Mouse (Mus musculus): ENCODE measurements around the gene Pnma5. TPM values are rescaled to one million over a fixed set of nuclear protein-coding genes. Genes with fewer than 3 reads are reported as not detected.

Pnma5 gene
- total RNA-seq, 2 experiments from 2014 or later: 0.10 to 0.30 TPM

- no peak for DNase-seq
These were observed 51.3 kb downstream of the Pnma5 start for GRCm38 (mm10) chrX:72985607-72986006.

Small RNAs within 50 kb of the gene (microRNA-seq; reads per million reads assigned to microRNA genes)
- 2.7 reads per million, percentile 5 among the genes with 10 or more reads in this experiment for gene Mir2137

Other genes starting within 250 kb of the Pnma5 start
- under 1 TPM in 1 of 2 experiments, not detected in 1; 0.07 TPM for gene Gabrq, start 211.9 kb downstream of the Pnma5 start, total RNA-seq (2021)
- gene Cetn2, start 118.7 kb downstream of the Pnma5 start, total RNA-seq (2021): 10 to 100 TPM; 48.7 to 49.5 TPM
- 10 to 100 TPM; 48.7 to 50.8 TPM for gene Nsdhl, start 118.5 kb downstream of the Pnma5 start, total RNA-seq (2021)
- 1 to 10 TPM; 3.4 TPM for gene Zfp185, start 49.8 kb downstream of the Pnma5 start, total RNA-seq (2021)
- under 1 TPM; 0.10 to 0.13 TPM for gene Pnma3, start 27.7 kb upstream of the Pnma5 start, total RNA-seq (2021)
- gene Xlr4a, start 45.4 kb upstream of the Pnma5 start, total RNA-seq (2021): 1 to 10 TPM in 1 of 2 experiments, under 1 TPM in 1; 0.53 to 1.2 TPM
- gene Xlr3a, start 60.0 kb upstream of the Pnma5 start, total RNA-seq (2021): under 1 TPM; 0.53 to 0.76 TPM
- gene Gm14685, start 79.9 kb upstream of the Pnma5 start, total RNA-seq (2021): under 1 TPM in 1 of 2 experiments, not detected in 1; 0.13 TPM
- not detected for gene Xlr5b, start 111.7 kb upstream of the Pnma5 start, total RNA-seq (2021)
- gene DXBay18, start 112.3 kb upstream of the Pnma5 start, total RNA-seq (2021): under 1 TPM in 1 of 2 experiments, not detected in 1; 0.10 TPM
- not detected for gene Spin2d, start 139.9 kb upstream of the Pnma5 start, total RNA-seq (2021)
- gene Xlr3b, start 155.1 kb upstream of the Pnma5 start, total RNA-seq (2021): 10 to 100 TPM in 1 of 2 experiments, 1 to 10 TPM in 1; 5.4 to 10.2 TPM
- under 1 TPM in 1 of 2 experiments, not detected in 1; 0.63 TPM for gene Xlr4b, start 177.2 kb upstream of the Pnma5 start, total RNA-seq (2021)
- gene F8a, start 191.2 kb upstream of the Pnma5 start, total RNA-seq (2021): 10 to 100 TPM in 1 of 2 experiments, 1 to 10 TPM in 1; 9.0 to 10.1 TPM
- under 1 TPM in 1 of 2 experiments, not detected in 1; 0.99 TPM for gene Xlr4c, start 206.0 kb upstream of the Pnma5 start, total RNA-seq (2021)
- under 1 TPM in 1 of 2 experiments, not detected in 1; 0.26 TPM for gene Xlr3c, start 228.3 kb upstream of the Pnma5 start, total RNA-seq (2021)